Mouse (Mus musculus) MEL (cell line): ENCODE measurements around the gene Sdc1.

Experiments used
- EP300 ChIP-seq, 2 experiments: IDR thresholded peaks; 2 replicates each; pipeline ENCODE4 v1.6.1; 2011; ENCODE audit warnings: improper control_type of control experiment in 2 of 2, low read length in 2 of 2, low read depth in 1 of 2, mild to moderate bottlenecking in 1 of 2
- MAX ChIP-seq: IDR thresholded peaks from 2 replicates; pipeline ENCODE4 v1.6.1; 2011; ENCODE audit warnings: low read length, improper control_type of control experiment
- SMC3 ChIP-seq: IDR thresholded peaks from 2 replicates; pipeline ENCODE4 v1.6.1; 2011; ENCODE audit warnings: low read depth, low read length, improper control_type of control experiment

GRCm38 (mm10) chr12:8798486-8799020 is 27.4 kb downstream of the Sdc1 start:
- no peak for TF ChIP-seq EP300 (IDR thresholded peaks at IDR 0.05; ENCODE audit: low read depth in 1 of 2, low read length in 2 of 2)
- no peak for TF ChIP-seq MAX
- TF ChIP-seq SMC3 = no peak
